Mouse (Mus musculus) lung, adult 18-20 months (tissue): ENCODE data around the gene Cdc42ep5.
"Not testable (repeated sequence)": the region's sequence is repeated elsewhere in the genome, so short reads cannot be mapped to it uniquely, and the experiment has no call there.

Experiments
- DNase-seq, 2 experiments: peaks; one replicate each; pipeline ENCODE4 v3.0.0; 2022; ENCODE audit warnings: mixed read lengths in 2 of 2

Gene Cdc42ep5

DNA sequence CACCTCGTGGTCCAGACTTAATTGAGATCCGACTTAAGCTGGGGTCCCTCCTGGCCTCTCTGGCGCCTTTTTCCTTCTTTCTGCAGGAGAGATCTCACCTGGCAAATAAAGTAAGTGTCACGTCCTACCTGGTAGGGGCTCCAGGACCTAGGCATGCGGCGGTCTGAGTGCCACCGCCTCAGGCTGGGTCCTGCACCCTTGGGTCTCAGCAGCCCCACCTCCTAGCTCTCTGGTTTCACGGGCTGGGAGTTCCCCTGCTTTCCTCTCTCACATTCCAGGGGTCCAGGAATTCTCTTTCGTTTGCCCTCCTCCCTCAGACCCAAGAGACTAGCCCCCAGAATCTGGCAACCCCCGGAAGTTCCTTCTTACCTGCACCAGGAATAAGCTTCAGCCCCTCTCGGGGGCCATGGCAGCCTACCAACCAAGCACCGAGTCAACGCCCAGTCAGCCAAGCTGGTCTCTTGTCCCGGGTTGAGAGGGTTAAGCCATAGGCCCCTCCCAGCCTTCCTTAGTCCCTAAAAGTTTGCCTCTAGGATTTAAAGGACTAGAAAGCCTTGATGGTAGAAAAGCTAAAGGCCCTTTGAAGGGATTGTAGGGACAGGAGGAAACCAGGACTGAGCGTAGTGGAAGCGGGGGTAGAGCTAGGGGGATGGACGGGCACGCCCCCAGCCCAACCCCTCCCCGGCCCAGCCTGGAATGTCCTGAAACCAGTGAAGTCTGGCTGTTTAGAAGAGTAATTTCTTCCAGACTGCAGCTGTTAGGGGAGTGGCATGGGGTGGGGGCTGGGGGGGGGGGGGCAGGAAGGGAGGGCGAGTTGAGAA, at the start of gene Cdc42ep5:
TSS of gene Cdc42ep5 (minus strand) at position 771 of the 821 bp plus-strand sequence.
- DNase-seq, result peak in 1 of 2 experiments; percentile 45

DNA sequence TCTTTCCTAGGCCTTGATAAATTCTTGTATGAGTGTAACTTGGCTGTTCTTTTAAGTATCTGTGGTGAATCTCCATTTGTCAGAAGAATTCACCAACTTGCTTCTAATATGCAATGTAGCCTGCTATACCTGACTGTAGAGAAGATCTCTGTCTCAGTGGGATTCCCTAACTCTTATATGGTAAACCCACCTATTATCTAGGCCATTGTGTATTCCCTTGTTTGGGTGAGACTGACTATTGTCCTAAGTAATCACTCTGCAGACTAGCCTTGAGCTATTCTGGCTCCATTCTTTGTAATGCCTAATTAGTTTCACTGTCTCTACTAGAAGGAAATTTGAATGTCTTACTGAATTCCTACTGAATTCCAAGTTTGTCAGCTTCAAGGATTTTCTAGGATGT, 48.8 kb upstream of the Cdc42ep5 start:
- not testable (repeated sequence) for DNase-seq

DNA sequence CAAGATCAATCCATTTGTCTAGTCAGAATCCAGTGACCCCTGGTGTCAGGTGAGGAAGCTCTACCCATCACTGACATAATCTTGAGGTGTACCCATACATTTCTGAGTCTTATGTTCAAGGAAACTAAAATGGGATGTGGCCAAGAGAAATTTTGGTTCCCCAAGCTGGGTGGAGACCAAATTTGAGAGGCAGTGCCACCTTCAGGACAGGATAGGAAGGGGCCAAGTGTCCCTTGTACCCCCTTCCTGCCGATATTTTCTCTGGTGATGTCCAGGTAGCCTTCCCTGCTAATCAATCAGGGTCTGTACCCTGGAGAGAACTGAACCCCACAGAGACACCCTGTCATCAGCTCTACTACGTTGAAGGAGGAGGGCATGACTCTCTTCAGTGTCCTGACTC, 44.0 kb upstream of the Cdc42ep5 start:
- DNase-seq, result peak in 1 of 2 experiments; percentile 2

DNA sequence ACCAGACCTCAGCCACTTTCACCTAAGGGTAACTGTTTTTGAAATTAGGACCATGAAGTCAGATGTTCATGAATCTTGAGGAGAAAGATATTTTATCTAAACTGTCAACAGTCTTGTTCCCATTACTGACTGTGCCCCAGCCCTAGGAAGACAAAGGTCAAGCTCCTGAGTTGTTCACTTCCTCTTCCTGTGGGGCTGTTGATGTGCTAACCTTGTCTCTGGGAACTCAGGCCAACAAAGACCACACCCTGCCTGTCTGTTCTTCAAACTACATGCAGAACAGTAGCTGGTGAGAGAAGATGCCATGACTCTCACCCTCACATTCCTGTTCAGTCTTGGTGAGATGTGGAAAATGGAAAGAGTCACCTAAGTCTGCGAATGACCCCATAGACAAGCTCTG, 42.5 kb upstream of the Cdc42ep5 start:
- DNase-seq, result peak in 1 of 2 experiments; percentile 16

DNA sequence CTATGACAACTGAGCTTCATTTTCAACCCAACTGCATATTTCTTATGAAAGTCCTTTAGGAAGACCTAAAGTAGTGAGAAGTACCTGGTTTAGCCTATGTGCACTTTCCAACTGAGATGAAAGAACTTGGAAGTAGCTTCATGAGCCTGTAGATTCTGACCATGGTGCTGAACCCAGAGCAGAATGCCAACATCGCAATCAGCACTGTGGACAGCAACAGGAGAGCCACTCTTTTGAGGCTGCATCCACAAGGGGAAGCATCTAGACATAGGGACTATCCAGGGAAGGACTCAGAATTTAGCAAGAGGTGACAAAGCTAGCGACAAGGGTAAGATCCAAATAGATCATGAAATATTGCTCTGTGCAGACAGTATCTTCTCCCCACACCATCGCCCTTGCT, 13.8 kb upstream of the Cdc42ep5 start:
- DNase-seq, result no peak

DNA sequence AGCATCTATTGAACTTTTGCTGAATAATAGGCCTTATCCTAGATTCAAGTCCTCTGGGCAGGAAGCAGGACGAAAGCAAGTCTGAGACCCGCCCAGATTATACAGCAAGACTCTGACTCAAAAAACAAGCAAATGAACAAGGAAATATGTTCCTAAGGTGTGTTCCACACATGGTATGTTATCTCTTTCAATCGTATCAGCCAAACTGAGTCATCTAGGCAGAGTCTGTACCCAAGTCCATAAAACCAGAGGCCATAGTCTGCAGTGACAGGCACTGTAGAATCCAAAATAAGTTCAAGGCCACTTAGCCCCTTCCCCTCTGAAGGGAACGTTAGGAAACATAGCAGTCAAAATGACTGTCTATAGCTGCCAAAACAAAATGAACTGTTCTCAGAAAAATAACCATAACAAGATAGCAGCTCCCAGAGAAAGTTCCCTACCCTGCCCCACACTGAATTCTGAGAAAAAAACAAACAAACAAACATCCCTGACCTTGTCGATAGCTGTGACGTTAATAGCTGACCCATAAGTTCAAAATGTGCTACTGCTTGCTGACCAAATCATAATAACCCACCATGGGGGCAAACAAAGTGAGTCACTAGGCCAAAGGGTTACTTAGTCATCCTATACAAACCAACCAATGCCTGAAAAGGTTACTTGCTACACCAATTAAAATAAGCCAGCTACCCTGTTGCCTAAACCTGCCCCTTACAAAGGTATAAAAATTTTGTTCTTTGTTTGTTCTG, 5.7 kb upstream of the Cdc42ep5 start:
- DNase-seq, result no peak

DNA sequence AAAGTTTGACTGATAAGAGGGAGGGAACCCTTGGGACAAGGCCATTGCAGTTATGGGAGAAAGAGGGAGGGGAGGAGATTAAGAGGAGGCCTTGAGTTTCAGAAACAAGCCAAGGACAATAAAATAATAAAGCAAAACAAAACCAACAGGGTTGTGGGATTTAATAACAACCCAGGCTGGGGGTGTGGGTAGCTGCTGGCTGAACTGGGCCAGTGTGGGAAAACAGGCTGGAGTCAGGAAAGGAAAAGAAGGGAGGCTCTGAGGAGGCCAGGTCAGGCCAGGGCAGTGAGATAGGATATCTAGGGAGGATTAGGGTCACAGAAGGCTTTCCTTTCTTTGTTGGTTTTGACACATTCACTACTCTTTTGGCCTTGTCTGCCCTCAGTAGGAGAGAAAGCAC, 2.4 kb upstream of the Cdc42ep5 start:
- DNase-seq, result no peak

DNA sequence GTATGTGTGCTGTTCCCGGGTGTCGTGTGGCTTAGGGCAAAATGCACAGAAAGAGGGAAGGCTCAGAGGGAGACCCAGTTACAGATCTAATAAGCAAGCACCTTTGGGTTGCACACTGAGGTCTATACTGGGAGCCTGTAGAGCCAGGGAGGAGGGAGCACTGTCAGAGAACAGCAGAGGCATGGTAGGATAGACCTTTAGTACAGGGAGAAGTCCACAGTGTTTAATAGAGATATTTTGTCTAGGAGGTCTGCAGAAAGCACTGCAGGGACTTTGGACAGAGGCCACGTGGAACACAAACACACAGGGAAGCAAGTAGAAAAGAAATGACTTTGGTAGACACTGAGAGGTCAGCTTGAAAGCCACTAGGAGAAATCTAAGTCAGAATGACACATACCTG, 626 bp upstream of the Cdc42ep5 start:
- DNase-seq, result no peak

DNA sequence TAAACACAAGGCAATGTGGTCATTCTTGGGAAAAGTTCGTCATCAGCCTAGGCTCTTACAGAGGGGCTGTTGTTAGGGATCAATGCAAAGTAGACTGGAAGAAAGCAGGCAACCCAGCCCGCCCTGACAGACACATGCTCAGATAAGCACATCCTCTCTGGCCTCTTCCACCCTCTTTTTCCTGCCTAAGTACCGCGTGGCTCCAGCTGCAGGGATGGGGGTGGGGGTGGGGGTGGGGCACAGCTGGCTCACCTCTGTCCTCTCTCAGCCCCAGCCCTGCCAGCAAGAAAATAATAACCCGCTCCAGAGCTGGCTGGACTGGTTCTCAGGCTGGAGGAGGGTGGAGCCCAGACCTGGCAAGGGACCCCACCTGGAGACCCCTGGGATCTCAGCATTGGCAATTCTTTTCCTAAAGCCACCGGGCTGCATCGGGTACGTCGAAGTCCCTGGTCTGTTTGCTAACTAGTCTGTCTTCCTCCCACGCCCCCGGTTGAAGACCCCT, 1.0 kb downstream of the Cdc42ep5 start:
- peak in 1 of 2 experiments; percentile 54 for DNase-seq

DNA sequence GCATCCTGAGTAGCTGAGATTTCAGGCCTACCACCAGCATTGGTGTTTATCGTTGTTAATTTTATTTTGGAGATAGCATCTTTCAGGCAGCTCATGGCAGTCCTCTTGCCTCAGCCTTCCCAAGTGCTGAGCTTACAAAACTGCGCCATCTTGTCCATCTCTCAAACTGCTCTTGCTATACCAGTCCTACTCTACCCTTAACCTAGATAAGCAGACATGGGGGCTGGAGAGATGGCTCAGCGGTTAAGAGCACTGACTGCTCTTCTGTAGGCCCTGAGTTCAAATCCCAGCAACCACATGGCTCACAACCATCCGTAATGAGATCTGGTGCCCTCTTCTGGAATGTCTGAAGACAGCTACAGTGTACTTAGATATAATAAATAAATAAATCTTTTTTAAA, 3.1 kb downstream of the Cdc42ep5 start:
- DNase-seq, result not testable (repeated sequence)

DNA sequence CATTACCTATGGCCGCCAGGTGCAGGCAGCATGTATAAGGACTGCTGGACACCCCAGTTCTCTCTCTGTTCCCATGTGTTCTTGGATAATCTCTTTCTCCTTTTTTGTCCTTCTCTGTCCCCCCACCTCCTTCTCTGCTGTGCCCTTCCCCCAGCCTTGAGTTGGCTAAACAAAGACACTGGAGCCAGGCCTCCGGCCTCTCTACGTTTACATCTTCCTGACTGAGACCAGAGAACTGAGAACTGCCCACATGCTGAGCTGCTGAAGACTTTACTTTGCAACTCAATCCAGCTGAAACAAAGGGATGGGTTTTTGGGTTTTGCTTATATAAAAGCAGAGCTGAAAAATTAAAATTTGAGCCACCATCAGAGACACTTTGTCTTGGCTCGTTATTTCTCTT, 9.7 kb downstream of the Cdc42ep5 start:
- DNase-seq, result no peak

DNA sequence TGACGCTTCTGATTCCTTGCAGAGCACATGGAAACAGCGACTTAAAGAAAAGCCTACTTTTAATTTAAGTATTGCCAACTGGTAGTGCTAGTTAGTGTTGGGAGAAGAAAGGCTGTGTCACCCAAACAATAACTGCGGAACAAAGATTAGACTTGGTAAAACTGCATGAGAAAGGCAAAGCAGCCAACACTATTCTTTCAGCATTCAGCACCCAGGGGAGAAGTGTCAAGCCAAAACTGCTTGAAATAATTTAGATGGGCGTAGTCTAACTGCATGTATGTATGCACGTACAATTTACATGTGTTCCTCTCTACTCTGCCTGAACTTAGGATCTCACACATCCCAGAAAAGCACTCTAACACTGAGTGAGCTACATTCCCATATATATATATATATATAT, 10.3 kb downstream of the Cdc42ep5 start:
- no peak for DNase-seq

DNA sequence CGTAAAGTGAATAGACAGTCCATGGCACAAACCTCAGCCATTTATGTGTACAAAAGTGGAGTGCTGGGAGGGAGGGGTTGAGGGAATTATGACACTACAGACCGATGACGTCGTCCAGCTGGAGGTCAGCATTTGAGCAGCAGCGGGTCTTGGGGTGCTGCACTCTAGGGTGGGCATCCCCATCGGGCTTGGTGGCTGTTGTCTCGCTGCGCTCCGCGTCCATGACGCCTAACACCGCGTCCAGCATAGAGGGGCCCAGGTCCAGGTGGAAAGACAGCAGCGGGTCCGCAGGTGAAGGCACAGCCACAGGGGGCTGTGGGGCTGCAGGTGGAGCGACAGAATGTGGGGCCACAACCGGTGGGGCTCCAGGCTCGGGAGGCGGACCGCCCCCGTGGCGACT, 13.4 kb downstream of the Cdc42ep5 start:
- DNase-seq, result no peak

DNA sequence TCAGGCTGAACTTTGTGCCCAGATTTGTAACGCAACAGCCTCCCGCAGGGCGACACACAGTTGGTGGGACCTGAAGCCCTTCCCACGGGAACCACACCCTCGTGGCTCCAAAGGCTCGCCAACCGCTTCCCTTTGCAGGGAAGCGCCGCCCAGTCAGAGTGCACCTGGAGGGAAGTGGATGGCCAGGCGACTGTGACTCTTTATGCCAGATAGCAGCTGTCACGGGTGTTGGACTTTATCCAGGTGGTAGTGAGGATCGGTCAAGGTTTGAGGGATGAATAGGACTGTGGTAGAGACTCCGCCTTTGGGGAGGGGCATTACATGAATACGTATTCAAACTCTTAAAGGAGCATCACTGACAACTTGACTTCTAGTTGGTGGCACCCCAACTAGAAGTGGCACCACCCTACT, 13.8 kb downstream of the Cdc42ep5 start:
- DNase-seq, result peak; percentile 75 to 83

DNA sequence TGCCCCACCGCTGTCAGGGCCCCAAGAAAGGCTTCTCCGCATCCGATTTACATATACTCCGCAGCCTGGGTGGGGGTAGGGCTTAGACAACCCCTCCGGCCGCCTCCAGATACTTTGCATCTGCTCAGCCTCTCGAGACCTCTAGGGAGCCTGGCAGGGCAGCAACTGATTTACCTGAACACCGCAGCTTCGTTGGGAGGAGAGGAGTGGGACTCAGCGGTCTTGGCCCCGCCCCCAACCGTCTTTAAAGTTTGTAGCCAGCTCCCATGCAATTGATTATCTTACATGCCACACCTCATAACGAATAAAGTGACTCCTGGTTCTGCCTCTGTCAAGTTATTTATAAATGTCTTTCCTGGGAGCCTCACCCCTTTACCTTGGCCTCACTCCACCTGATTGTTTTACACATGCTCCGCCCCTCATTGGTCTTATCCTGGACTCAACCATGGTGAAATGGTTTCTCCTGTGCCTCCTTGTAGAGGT, 14.6 kb downstream of the Cdc42ep5 start, which contains the start of gene Leng9:
TSS of gene Leng9 (minus strand) at position 316 of the 483 bp plus-strand sequence.
- DNase-seq, result peak; percentile 66 to 73

DNA sequence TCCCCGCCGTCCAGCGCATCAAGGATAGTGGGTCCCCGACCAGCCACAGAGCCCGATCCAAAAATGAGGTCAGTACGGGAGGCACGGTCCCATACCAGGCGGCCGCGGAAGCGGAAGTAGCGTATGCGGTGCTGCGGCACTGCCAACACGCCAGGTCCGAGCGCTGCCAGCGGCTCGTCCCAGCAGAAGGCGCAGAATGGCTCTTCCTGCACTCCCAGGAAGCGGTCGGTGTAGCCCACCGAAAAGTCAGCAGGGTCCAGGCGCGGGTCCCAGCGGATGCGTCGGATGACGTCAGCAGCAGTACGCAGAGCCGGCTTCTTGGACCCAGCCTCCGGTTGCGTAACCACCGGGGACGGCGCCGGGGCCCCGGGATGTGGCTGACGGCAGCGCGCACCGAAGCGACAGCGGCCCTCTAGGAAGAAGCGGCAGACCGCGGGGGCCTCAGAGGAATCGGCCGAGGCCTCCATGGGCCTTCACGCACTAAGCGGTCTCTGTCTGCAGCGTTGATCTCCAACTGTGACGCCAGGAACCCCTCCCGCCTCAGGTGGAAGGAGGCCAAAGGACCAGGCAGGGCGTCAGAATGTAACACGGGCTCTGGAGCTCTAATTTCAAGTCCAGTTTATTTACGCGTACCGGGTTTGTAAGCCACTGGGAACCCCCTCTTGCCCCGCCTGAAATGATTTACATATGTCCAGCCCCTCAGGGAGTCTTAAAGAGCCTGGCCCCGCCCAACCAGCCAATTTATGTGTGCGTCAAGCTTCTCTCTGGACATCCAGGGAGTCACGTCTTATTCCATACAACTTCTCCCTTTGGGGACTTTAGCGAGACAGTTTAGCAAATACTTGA, 15.2 kb downstream of the Cdc42ep5 start:
- DNase-seq, result peak; percentile 86 to 89

DNA sequence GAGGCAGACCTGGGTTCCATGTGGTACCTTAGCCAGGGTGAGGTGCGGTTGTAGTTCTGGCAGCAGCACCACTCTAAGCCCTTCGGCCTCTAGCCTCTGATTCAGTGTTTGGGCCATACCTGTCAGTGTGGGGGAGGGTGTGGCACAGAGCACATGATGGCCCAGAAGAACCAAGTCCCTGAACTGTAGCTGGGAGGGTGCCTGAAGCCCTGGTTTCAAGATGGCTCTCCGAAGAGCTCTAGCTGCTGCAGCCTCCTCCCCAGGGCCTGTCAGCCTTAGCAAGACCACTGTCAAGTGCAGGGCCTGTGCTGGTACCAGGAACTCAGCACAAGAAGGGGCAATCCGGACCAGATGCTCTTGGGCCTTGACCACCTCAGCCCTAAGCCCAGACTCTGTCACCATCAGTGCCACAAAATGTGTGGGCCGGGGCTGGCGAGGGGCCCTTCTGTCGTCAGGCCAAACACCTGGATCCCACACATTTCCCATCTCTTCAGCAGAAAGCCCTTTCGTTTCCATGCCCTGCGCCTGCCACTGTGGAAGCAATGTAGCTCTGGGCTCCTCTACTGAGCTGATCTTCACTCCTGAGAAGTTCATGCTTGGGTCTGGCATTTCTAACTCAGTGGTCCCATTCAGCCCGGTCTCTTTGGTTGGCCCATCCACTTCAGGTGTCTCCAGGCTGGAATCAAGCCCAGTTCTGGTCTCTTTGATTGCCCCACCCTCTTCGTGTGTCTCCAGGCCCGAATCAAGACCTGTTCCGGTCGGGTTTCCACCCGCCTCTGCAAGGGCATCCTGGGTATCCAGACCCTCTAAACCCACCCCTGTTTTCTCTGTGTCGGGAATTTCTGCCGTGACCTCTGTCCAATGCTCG, 16.1 kb downstream of the Cdc42ep5 start:
- DNase-seq, result peak in 1 of 2 experiments; percentile 67

DNA sequence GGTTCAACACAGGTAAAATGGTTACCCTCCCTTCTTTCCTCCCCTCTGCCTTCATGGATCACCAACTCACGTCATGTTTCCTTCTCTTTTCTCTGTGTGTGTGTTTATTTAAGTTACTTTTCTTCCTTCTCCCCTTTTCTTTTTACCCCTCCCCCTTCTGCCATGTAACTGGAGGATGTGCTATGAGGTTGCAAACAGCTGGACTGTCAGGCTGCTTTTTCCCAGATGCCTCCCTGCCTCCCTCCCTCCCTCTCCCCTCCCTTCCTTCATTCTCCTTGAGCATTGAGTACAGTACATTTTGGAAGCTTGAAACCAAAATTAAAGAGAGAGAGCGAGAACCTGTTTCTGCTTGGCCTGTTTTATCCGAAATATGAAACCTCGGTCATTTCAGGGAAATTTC, 16.8 kb downstream of the Cdc42ep5 start:
- no peak for DNase-seq

DNA sequence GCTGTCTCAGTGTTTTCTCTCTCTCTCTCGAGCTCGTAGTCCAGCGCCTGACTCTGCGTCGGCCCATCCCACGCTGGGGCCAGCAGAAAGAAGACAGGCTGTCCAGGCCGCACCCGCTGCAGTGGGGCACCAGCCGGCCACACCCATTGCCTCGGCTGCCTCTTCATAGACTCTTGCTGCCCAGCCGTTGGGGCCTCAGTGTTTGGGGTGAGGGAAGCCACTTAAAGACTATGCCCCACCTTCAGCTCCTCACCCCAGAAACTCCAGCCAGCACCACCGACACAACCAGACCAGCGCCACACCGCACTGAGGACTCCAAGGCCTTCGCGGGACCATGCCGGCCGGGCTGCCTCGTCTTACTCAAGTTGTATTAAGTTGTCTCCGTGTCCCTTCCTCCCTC, 17.3 kb downstream of the Cdc42ep5 start:
- DNase-seq, result no peak

DNA sequence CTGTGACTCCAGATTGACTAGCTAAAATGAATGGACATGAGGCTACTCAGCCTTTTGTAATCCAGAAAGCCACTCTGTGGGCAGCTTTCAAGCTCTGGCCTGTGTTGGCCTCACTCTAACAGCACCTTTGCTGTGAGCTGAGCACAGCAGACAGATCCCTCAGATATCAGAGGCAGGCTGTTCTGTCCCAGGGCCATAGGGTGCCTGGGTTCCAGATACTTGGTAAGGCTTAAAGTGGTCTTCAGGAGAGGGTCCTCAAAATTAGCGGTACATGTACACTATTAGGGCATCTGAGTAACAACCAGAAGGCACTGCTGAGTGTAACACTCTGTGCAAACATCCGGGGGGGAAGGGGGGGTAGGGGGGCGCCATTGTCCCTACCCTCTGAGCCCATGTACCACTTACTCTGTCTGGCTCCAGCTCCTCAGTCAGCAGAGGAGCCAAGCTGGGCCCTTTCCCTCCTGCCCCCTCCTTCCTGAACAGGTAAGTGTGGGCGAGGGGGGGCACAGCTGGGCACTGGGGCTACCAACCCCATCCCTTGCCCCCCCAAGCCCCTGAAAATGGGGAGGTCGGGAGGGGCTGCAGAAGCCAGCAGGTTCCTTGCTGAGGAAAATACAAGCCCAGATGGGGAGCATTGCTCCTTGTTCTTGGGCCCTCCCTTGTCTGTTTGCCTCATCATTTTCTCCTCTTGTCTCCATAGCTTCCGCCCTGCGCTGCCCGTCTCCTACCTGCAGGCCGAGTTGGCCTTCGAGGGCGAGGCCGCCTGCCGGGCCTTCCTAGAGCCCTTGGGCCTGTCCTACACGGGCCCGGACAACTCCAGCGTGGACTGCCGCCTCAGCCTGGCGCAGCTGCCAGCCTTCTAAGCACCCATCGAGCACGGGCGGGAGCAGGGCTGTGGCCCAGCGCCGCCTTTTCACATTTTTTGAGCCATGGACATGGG, 18.1 kb downstream of the Cdc42ep5 start:
- no peak for DNase-seq
